Mouse (Mus musculus): ENCODE results near the gene Nalcn. TPM values are rescaled to one million over a fixed set of nuclear protein-coding genes. Genes with fewer than 3 reads are reported as not detected.
"Not testable (repeated sequence)": the region's sequence is repeated elsewhere in the genome, so short reads cannot be mapped to it uniquely, and the experiment has no call there.

Nalcn gene
- 0.09 and 0.10 TPM in 2 replicates for polyA plus RNA-seq (2015; fragmentation: Nextera tagmentation; extraction: Ambion mirVana)

GRCm38 (mm10) chr14:123626501-123627179, at the start of gene Nalcn:
Gene Nalcn (minus strand): TSS chr14:123627144.
- peak within 1 kb of the TSS; percentile 59 for H3K4me2 ChIP-seq (ENCODE audit: low read length)
- no peak for TF ChIP-seq CTCF (IDR thresholded peaks at IDR 0.05; ENCODE audit: low read depth)
- no peaks in the 10 kb centered on the region for H3K36me3 ChIP-seq (ENCODE audit: insufficient read depth, low read length)
- H3K4me3 ChIP-seq (replicated peaks; ENCODE audit: low read depth, low read length): peak within 1 kb of the TSS; percentile 22; the same call in 1 of the 2 replicates
- 1% methylated on average over 47 of the region's 47 CpGs for WGBS
- DNase-seq (ENCODE audit: low spot score) (no peak), ATAC-seq (replicated peaks; ENCODE audit: low FRiP score, low read depth) (peak; percentile 59)
- H3K9ac ChIP-seq (ENCODE audit: low read depth, low read length): no peak within 1 kb of the TSS
- H3K27ac ChIP-seq: no peak within 1 kb of the TSS
- 0 out of 2 replicates have a peak, but pooled peaks cover 6% of the 10 kb centered on the region for H3K27me3 ChIP-seq (ENCODE audit: insufficient read depth, low read length)
- H3K4me1 ChIP-seq (replicated peaks; ENCODE audit: insufficient read depth, low read length): no peaks in the 10 kb centered on the region
- H3K9me3 ChIP-seq (replicated peaks; ENCODE audit: low read length): no peaks in the 10 kb centered on the region

GRCm38 (mm10) chr14:123671076-123671475, 44.1 kb upstream of the Nalcn start:
- DNase-seq (ENCODE audit: low spot score): not testable (repeated sequence)
- 83% methylated on average over 21 of the region's 21 CpGs for WGBS

GRCm38 (mm10) chr14:123664451-123664850, 37.5 kb upstream of the Nalcn start:
- H3K9ac ChIP-seq (ENCODE audit: low read depth, low read length): no peak overlapping the region
- no peak for DNase-seq (ENCODE audit: low spot score)
- no peak overlapping the region for H3K4me3 ChIP-seq (replicated peaks; ENCODE audit: low read depth, low read length)
- H3K4me2 ChIP-seq (ENCODE audit: low read length): no peak overlapping the region
- no peak for ATAC-seq (replicated peaks; ENCODE audit: low FRiP score, low read depth)
- H3K4me1 ChIP-seq (replicated peaks; ENCODE audit: insufficient read depth, low read length): 0 out of 2 replicates have a peak, but pooled peaks cover 5% of the 10 kb centered on the region
- H3K36me3 ChIP-seq (ENCODE audit: insufficient read depth, low read length): no peaks in the 10 kb centered on the region
- no peaks in the 10 kb centered on the region for H3K9me3 ChIP-seq (replicated peaks; ENCODE audit: low read length)
- TF ChIP-seq CTCF (IDR thresholded peaks at IDR 0.05; ENCODE audit: low read depth): no peak
- no peaks in the 10 kb centered on the region for H3K27me3 ChIP-seq (ENCODE audit: insufficient read depth, low read length)
- H3K27ac ChIP-seq: no peak overlapping the region

More at GRCm38 (mm10) chr14:123671076-123671475, 44.1 kb upstream of the Nalcn start:
- ATAC-seq (replicated peaks; ENCODE audit: low FRiP score, low read depth); H3K4me3 ChIP-seq (replicated peaks; ENCODE audit: low read depth, low read length); H3K9me3 ChIP-seq (replicated peaks; ENCODE audit: low read length); H3K27me3 ChIP-seq (ENCODE audit: insufficient read depth, low read length); H3K9ac ChIP-seq (ENCODE audit: low read depth, low read length); H3K4me2 ChIP-seq (ENCODE audit: low read length); H3K27ac ChIP-seq; H3K36me3 ChIP-seq (ENCODE audit: insufficient read depth, low read length); H3K4me1 ChIP-seq (replicated peaks; ENCODE audit: insufficient read depth, low read length): not testable (repeated sequence)

- DNase-seq (ENCODE audit: low spot score) (no peak), ATAC-seq (replicated peaks; ENCODE audit: low FRiP score, low read depth) (no peak)
- Histone ChIP-seq H3K4me2 (ENCODE audit: low read length) (no peak overlapping the region), H3K27me3 (ENCODE audit: insufficient read depth, low read length) (no peaks in the 10 kb centered on the region), H3K27ac (no peak overlapping the region), H3K4me3 (replicated peaks; ENCODE audit: low read depth, low read length) (no peak overlapping the region), H3K9ac (ENCODE audit: low read depth, low read length) (no peak overlapping the region), H3K4me1 (replicated peaks; ENCODE audit: insufficient read depth, low read length) (0 out of 2 replicates have a peak, but pooled peaks cover 5% of the 10 kb centered on the region), H3K9me3 (replicated peaks; ENCODE audit: low read length) (no peaks in the 10 kb centered on the region), H3K36me3 (ENCODE audit: insufficient read depth, low read length) (no peaks in the 10 kb centered on the region)
- TF ChIP-seq CTCF (IDR thresholded peaks at IDR 0.05; ENCODE audit: low read depth): no peak
These were observed 36.3 kb upstream of the Nalcn start for GRCm38 (mm10) chr14:123663206-123663605.

DNA sequence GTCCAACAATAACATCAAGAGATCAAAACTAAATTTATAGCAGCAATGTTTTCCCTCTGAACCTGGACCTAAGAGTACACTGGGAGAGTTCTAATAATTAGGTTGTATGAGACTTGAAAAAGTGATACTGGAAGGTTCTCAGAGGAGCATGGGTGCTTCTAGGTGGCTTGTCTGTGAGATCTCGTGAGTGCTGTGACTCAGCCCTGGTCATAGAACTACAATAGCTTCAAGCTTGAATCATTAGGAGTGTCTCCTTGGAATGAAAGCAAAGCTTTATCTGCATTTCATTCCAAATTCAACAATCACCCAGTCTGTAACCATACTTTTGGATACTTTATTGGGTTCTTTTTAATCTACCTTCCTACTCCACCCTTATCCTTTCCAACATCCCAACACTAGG, 35.4 kb upstream of the Nalcn start:
- ATAC-seq (replicated peaks; ENCODE audit: low FRiP score, low read depth): no peak
- no peaks in the 10 kb centered on the region for H3K27me3 ChIP-seq (ENCODE audit: insufficient read depth, low read length)
- no peak for DNase-seq (ENCODE audit: low spot score)
- H3K36me3 ChIP-seq (ENCODE audit: insufficient read depth, low read length): no peaks in the 10 kb centered on the region
- H3K4me2 ChIP-seq (ENCODE audit: low read length): no peak overlapping the region
- 0 out of 2 replicates have a peak, but pooled peaks cover 5% of the 10 kb centered on the region for H3K4me1 ChIP-seq (replicated peaks; ENCODE audit: insufficient read depth, low read length)
- 44% methylated on average over 1 of the region's 1 CpGs for WGBS
- H3K4me3 ChIP-seq (replicated peaks; ENCODE audit: low read depth, low read length): no peak overlapping the region
- TF ChIP-seq CTCF (IDR thresholded peaks at IDR 0.05; ENCODE audit: low read depth): no peak
- H3K9me3 ChIP-seq (replicated peaks; ENCODE audit: low read length): no peaks in the 10 kb centered on the region
- H3K9ac ChIP-seq (ENCODE audit: low read depth, low read length): no peak overlapping the region
- H3K27ac ChIP-seq: no peak overlapping the region

DNA sequence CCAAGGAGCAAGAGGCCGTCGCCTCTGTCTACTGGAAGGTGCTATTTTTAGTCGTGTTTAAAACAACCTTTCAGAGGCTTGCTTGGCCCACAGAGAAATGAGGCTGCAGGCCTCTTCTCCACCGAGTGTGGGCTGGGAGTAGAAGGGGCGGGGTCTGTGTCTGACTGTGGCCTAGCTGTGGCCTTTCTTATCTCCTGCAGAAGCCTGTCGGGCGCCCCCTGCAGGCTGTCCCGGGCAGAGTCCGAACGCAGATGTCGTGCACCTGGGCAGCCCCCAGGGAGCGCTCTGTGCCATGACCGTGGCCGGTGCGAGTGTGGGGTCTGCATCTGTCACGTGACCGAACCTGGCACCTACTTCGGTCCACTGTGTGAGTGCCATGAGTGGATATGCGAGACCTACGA, 34.1 kb upstream of the Nalcn start:
- Histone ChIP-seq H3K27ac (no peak overlapping the region), H3K4me2 (ENCODE audit: low read length) (no peak overlapping the region), H3K27me3 (ENCODE audit: insufficient read depth, low read length) (no peaks in the 10 kb centered on the region), H3K36me3 (ENCODE audit: insufficient read depth, low read length) (no peaks in the 10 kb centered on the region), H3K4me1 (replicated peaks; ENCODE audit: insufficient read depth, low read length) (0 out of 2 replicates have a peak, but pooled peaks cover 5% of the 10 kb centered on the region), H3K9me3 (replicated peaks; ENCODE audit: low read length) (no peaks in the 10 kb centered on the region), H3K4me3 (replicated peaks; ENCODE audit: low read depth, low read length) (no peak overlapping the region), H3K9ac (ENCODE audit: low read depth, low read length) (no peak overlapping the region)
- DNase-seq (ENCODE audit: low spot score): peak; percentile 41
- 16% methylated on average over 20 of the region's 20 CpGs for WGBS
- peak; percentile 62 for TF ChIP-seq CTCF (IDR thresholded peaks at IDR 0.05; ENCODE audit: low read depth)
- ATAC-seq (replicated peaks; ENCODE audit: low FRiP score, low read depth): peak; percentile 85
